Mouse (Mus musculus): ENCODE data around the gene Ift27. TPM values are rescaled to one million over a fixed set of nuclear protein-coding genes. Genes with fewer than 3 reads are reported as not detected.

The Ift27 gene
- 83.5 and 94.3 TPM in 2 replicates for polyA plus RNA-seq (2015; fragmentation: Nextera tagmentation; extraction: Ambion mirVana)

DNA sequence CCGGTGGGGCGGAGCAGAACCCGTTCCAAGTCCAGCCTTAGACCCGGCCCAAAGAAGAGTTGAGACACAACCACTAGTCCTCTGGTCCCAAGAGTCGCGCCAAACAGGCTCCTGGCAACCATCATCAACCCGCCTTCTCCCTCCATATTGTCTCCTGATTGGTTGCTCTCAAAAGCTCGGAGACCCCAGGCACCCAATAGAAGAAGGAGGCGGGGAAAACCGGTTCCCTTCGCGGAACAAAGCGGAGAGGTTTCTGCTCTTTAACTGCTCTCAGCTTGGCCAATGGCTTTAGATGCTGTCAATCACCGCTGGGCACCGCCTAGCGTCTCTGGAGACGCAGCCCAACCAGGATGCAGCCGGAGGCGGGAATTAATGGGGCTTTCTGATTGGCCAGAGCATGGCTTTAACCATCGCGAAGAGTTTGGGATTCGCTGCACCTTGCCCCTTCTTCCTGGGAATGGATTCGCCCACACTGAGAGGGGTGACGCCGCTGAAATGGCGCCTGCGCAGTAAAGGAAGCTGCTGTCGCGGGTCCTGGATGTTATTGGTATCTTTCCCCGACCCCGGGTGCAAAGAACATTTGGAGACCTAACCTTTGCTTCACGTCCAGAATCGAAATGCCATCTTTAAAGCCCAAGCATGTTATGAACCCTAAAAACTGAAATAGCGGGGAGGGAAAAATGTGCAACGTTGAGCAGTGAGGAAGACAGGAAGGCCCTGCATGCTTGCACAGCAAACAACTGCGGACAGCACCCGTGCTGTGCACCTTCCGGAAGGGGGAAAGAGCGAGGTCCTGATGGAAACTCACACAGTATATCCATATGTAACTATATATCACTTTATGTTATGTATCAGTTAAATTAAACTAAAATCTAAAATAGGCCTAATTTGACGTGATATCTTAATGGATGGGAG lies at the start of gene Ift27:
Gene Ift27 (minus strand): TSS at position 136 of the 915 bp plus-strand sequence.
- Histone ChIP-seq H3K9me3 (no peaks in the 10 kb centered on the region), H3K9ac (peak within 1 kb of the TSS; percentile 83), H3K4me3 (peak within 1 kb of the TSS; percentile 75), H3K36me3 (no peaks in the 10 kb centered on the region), H3K27ac (peak within 1 kb of the TSS; percentile 73), H3K4me2 (peak within 1 kb of the TSS; percentile 86), H3K27me3 (no peaks in the 10 kb centered on the region), H3K4me1 (peaks cover 23% of the 10 kb centered on the region)
- ATAC-seq (ENCODE audit: insufficient number of reproducible peaks, insufficient read depth, low FRiP score, low TSS enrichment, low read depth) = peak; percentile 97
- 1% methylated on average over 40 of the region's 40 CpGs for WGBS

- no peaks in the 10 kb centered on the region for H3K4me1 ChIP-seq
- no peak for ATAC-seq (ENCODE audit: insufficient number of reproducible peaks, insufficient read depth, low FRiP score, low TSS enrichment, low read depth)
- H3K4me2 ChIP-seq = no peak overlapping the region
- H3K27me3 ChIP-seq = no peaks in the 10 kb centered on the region
- no peak overlapping the region for H3K9ac ChIP-seq
- no peak overlapping the region for H3K4me3 ChIP-seq
- no peaks in the 10 kb centered on the region for H3K9me3 ChIP-seq
- H3K27ac ChIP-seq = no peak overlapping the region
- H3K36me3 ChIP-seq = no peaks in the 10 kb centered on the region
- 81% methylated on average over 9 of the region's 9 CpGs for WGBS
These were observed 41.4 kb upstream of the Ift27 start for GRCm38 (mm10) chr15:78215269-78215668.

DNA sequence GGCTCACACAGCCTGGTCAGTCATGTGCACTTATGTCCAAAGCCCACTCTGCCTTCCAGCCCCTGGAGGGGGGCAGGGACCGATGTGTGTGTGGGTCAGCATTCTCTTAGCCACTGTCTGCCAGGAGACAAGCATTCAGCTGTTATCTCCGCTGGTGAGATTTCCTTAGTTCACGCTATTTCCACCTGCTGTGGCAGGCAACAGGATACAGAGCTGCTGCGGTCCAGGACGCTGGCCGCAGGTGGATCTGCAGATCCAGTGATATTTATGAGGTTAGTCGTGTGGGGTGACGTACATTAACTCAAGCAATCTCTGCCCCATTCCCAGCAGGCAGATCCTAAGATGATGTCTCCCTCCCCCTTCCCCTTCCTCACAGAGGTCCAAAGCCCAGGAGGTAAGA lies 37.5 kb upstream of the Ift27 start:
- 80% methylated on average over 8 of the region's 8 CpGs for whole genome bisulfite sequencing
- Histone ChIP-seq H3K9ac (no peak overlapping the region), H3K4me3 (no peak overlapping the region), H3K9me3 (peaks cover 6% of the 10 kb centered on the region; the same call in 1 of the 2 replicates), H3K36me3 (no peaks in the 10 kb centered on the region), H3K4me2 (no peak overlapping the region), H3K4me1 (no peaks in the 10 kb centered on the region), H3K27ac (no peak overlapping the region), H3K27me3 (0 out of 2 replicates have a peak, but pooled peaks cover 3% of the 10 kb centered on the region)
- no peak for ATAC-seq (ENCODE audit: insufficient number of reproducible peaks, insufficient read depth, low FRiP score, low TSS enrichment, low read depth)

GRCm38 (mm10) chr15:78210203-78210602 lies 36.3 kb upstream of the Ift27 start:
- Histone ChIP-seq H3K36me3 (no peaks in the 10 kb centered on the region), H3K9me3 (peaks cover 6% of the 10 kb centered on the region; the same call in 1 of the 2 replicates), H3K4me2 (no peak overlapping the region), H3K4me1 (no peaks in the 10 kb centered on the region), H3K9ac (no peak overlapping the region), H3K27ac (no peak overlapping the region), H3K4me3 (no peak overlapping the region), H3K27me3 (peaks cover 13% of the 10 kb centered on the region)
- WGBS = 79% methylated on average over 4 of the region's 4 CpGs
- no peak for ATAC-seq (ENCODE audit: insufficient number of reproducible peaks, insufficient read depth, low FRiP score, low TSS enrichment, low read depth)

DNA sequence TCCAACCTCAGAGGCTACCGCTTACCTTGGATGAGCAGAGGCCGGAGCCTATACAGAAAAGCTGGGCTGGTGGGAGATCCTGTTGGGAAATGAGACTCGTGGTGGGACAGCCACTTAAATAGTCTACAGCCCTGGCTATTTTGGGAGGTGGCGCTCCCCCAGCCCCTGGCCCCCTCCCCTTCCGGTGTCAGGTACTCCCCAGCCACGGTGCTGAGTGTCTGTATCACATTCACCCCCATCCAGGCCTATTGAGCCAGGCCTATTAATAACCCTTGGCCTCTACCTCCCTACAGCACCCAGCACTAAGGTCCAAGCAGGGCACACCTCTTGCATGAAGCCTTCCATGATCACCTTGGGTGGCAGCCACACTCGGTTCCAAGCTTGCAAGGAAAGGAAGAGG lies 32.4 kb upstream of the Ift27 start, which contains the start of gene Pvalb:
Gene Pvalb (minus strand): TSS at position 89 of the 400 bp plus-strand sequence.
- Histone ChIP-seq H3K27me3 (peaks cover 52% of the 10 kb centered on the region), H3K9ac (no peak within 1 kb of the TSS), H3K4me1 (peaks cover 10% of the 10 kb centered on the region), H3K4me3 (no peak within 1 kb of the TSS), H3K9me3 (peaks cover 6% of the 10 kb centered on the region; the same call in 1 of the 2 replicates), H3K36me3 (no peaks in the 10 kb centered on the region), H3K4me2 (no peak within 1 kb of the TSS), H3K27ac (no peak within 1 kb of the TSS)
- 85% methylated on average over 7 of the region's 7 CpGs for WGBS
- ATAC-seq (ENCODE audit: insufficient number of reproducible peaks, insufficient read depth, low FRiP score, low TSS enrichment, low read depth) = no peak

GRCm38 (mm10) chr15:78205192-78205591 lies 31.3 kb upstream of the Ift27 start:
- no peak for ATAC-seq (ENCODE audit: insufficient number of reproducible peaks, insufficient read depth, low FRiP score, low TSS enrichment, low read depth)
- Histone ChIP-seq H3K27me3 (peaks cover 55% of the 10 kb centered on the region), H3K36me3 (no peaks in the 10 kb centered on the region), H3K4me2 (no peak overlapping the region), H3K9me3 (peaks cover 6% of the 10 kb centered on the region; the same call in 1 of the 2 replicates), H3K9ac (no peak overlapping the region), H3K27ac (no peak overlapping the region), H3K4me3 (no peak overlapping the region), H3K4me1 (peaks cover 10% of the 10 kb centered on the region)
- WGBS = 39% methylated on average over 3 of the region's 3 CpGs

GRCm38 (mm10) chr15:78204053-78204847 lies 30.3 kb upstream of the Ift27 start:
- Histone ChIP-seq H3K4me3 (peak overlapping the region; percentile 42), H3K9me3 (no peaks in the 10 kb centered on the region), H3K4me2 (peak overlapping the region; percentile 72), H3K9ac (peak overlapping the region; percentile 62; the same call in 1 of the 2 replicates), H3K27ac (no peak overlapping the region), H3K4me1 (peaks cover 10% of the 10 kb centered on the region), H3K27me3 (peaks cover 55% of the 10 kb centered on the region), H3K36me3 (no peaks in the 10 kb centered on the region)
- WGBS = 2% methylated on average over 41 of the region's 41 CpGs
- ATAC-seq (ENCODE audit: insufficient number of reproducible peaks, insufficient read depth, low FRiP score, low TSS enrichment, low read depth) = no peak

DNA sequence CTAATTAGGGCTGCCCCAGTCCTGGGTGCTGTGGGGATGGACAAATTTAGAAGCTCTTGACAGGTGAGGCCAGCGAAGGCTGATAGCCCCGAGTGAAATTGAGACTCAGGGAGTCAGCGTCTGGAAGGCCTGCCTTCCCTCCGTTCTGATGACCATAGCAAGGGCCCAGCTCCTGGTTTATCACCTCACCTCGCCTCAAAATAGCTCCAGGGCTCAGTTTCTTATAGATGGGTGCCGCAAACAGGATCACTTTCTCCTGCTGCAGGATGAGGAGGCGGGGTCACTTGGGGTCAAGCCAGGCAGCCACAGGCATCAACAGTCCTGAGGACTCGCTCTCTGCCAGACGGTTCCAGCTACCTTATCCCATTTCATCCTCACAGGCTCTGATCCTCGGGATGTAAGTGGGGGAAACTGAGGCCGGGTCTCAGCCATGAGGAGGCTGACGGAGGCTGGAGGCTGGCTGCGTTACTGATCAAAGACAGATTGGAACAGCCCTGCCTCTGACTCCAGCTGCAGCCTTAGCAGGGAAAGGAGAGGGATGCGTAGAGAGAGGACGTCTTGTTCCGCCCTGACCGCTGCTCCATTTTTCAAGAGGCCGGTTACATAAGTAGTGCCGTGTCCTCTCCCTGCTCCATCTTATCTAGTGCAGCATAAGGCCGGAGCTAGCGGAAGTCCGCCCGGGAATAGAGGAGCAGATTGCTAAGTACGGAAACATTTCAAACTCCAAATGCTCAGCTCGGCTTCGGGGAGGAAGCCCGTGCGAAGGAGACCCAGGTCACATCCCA lies 21.4 kb upstream of the Ift27 start:
- no peak overlapping the region for H3K9ac ChIP-seq
- no peak for ATAC-seq (ENCODE audit: insufficient number of reproducible peaks, insufficient read depth, low FRiP score, low TSS enrichment, low read depth)
- no peaks in the 10 kb centered on the region for H3K4me1 ChIP-seq
- no peak overlapping the region for H3K4me2 ChIP-seq
- 0 out of 2 replicates have a peak, but pooled peaks cover 3% of the 10 kb centered on the region for H3K27me3 ChIP-seq
- no peak overlapping the region for H3K27ac ChIP-seq
- H3K36me3 ChIP-seq = no peaks in the 10 kb centered on the region
- no peak overlapping the region for H3K4me3 ChIP-seq
- 63% methylated on average over 28 of the region's 28 CpGs for WGBS
- no peaks in the 10 kb centered on the region for H3K9me3 ChIP-seq

DNA sequence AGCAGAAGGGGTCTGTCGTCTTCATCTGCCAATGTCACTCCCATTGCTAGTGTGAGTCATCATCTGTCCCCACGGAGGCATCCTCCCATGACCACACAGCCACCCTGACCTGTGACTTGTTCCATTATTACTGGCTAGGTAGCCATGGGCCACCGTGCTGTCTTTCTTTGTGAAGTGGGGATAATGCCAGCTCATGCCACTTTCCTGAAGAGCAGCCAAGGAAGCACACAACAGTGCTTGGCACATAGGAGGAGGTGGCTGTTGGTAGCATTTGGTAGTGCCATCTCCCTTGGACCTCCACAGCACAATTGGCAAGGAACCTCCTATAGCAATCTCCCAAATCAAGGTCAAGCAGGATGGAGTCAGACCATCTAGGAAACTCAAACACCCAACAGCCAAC lies 20.4 kb upstream of the Ift27 start:
- no peak overlapping the region for H3K4me2 ChIP-seq
- no peak overlapping the region for H3K9ac ChIP-seq
- ATAC-seq (ENCODE audit: insufficient number of reproducible peaks, insufficient read depth, low FRiP score, low TSS enrichment, low read depth) = no peak
- no peaks in the 10 kb centered on the region for H3K36me3 ChIP-seq
- no peaks in the 10 kb centered on the region for H3K4me1 ChIP-seq
- no peak overlapping the region for H3K27ac ChIP-seq
- no peaks in the 10 kb centered on the region for H3K9me3 ChIP-seq
- 79% methylated on average over 3 of the region's 3 CpGs for WGBS
- no peak overlapping the region for H3K4me3 ChIP-seq
- 0 out of 2 replicates have a peak, but pooled peaks cover 3% of the 10 kb centered on the region for H3K27me3 ChIP-seq

DNA sequence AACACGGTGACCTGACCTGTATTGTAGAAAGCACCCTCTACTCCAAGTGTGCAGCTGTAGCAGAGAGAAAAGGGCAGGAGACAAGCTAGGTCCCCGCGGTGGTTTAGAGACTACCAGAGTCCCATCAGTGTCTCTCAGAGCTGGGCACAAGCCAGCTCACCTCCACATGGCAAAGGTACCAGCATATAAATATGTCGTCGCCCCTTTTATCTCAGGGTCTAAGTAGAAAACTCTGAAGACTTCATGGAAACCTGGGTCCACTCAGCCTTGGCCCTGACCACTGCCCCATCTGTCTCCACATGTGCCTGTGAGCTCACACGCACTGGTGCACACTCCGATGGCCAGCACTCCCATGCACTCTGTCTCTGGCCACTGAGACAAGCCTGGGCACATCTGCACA lies 15.7 kb upstream of the Ift27 start:
- H3K4me1 ChIP-seq = no peaks in the 10 kb centered on the region
- H3K4me3 ChIP-seq = no peak overlapping the region
- H3K27me3 ChIP-seq = peaks cover 5% of the 10 kb centered on the region; the same call in 1 of the 2 replicates
- H3K27ac ChIP-seq = no peak overlapping the region
- H3K9me3 ChIP-seq = no peaks in the 10 kb centered on the region
- ATAC-seq (ENCODE audit: insufficient number of reproducible peaks, insufficient read depth, low FRiP score, low TSS enrichment, low read depth) = no peak
- H3K4me2 ChIP-seq = no peak overlapping the region
- 88% methylated on average over 7 of the region's 7 CpGs for WGBS
- no peaks in the 10 kb centered on the region for H3K36me3 ChIP-seq
- H3K9ac ChIP-seq = no peak overlapping the region

DNA sequence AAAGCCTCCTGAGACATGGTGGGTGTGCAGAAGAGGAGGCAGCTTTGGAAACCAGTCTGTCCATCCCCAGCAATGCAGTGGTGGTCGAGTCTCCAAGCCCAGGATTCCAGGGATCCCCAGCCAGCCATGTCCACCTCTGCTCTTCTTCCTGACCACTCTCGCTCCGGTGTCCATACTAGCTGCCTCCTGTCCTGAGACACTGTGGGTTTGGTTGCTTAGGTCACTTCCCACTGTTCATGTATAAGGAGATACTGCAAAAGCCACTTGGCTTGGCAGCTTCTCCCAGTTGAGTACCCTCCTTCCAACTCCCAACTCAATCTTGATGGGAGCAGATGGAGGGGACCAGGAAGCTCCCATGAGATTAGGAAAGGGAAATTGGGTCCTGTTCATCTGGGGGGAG lies 14.6 kb upstream of the Ift27 start:
- Histone ChIP-seq H3K27ac (no peak overlapping the region), H3K4me3 (no peak overlapping the region), H3K4me2 (no peak overlapping the region), H3K36me3 (no peaks in the 10 kb centered on the region), H3K4me1 (no peaks in the 10 kb centered on the region), H3K27me3 (peaks cover 13% of the 10 kb centered on the region), H3K9ac (no peak overlapping the region), H3K9me3 (no peaks in the 10 kb centered on the region)
- 79% methylated on average over 3 of the region's 3 CpGs for WGBS
- no peak for ATAC-seq (ENCODE audit: insufficient number of reproducible peaks, insufficient read depth, low FRiP score, low TSS enrichment, low read depth)
